Mouse (Mus musculus) forebrain, embryonic 11.5 days (tissue): ENCODE measurements at regions not wholly inside any gene's neighbourhood (a gene's known extent, or its start where the extent isn't known, plus 50 kb on each side); places are given as distances from the start of the nearest gene placed in this dataset.
A peak's percentile ranks its signal among the peaks of the same experiment; 100 is the strongest.
"Not testable (repeated sequence)": the region's sequence is repeated elsewhere in the genome, so short reads cannot be mapped to it uniquely, and the experiment has no call there.

ENCODE experiments used
- ATAC-seq: fragments of 200-750 bp; cut with Nextera tagmentation; replicated peaks from 2 replicates; pipeline ENCODE4 v1.8.0; 2017; ENCODE audit warnings: moderate TSS enrichment; ENCODE audit not compliant: low FRiP score
- DNase-seq: peaks from one replicate; pipeline ENCODE4 v3.0.0-alpha.2; 2017; ENCODE audit warnings: low spot score
- H3K27ac ChIP-seq: fragments of 300-500 bp; sonication (generic); 2 replicates; pipeline ENCODE4 v1.5.1; 2014; ENCODE audit warnings: low read depth, low read length
- H3K27me3 ChIP-seq: fragments of 300-500 bp; sonication (generic); 2 replicates; pipeline ENCODE4 v1.6.1; 2014; ENCODE audit warnings: mild to moderate bottlenecking, low read length, mixed read lengths; ENCODE audit not compliant: control insufficient read depth, insufficient read depth
- H3K36me3 ChIP-seq: fragments of 300-500 bp; sonication (generic); 2 replicates; pipeline ENCODE4 v1.6.1; 2014; ENCODE audit warnings: mild to moderate bottlenecking, low read length, moderate library complexity, mixed read lengths; ENCODE audit not compliant: control insufficient read depth, insufficient read depth
- H3K4me1 ChIP-seq: fragments of 300-500 bp; sonication (generic); replicated peaks from 2 replicates; pipeline ENCODE4 v1.6.1; 2014; ENCODE audit warnings: low read length, mixed read lengths; ENCODE audit not compliant: control insufficient read depth, insufficient read depth
- H3K4me2 ChIP-seq: fragments of 300-500 bp; sonication (generic); 2 replicates; pipeline ENCODE4 v1.6.1; 2014; ENCODE audit warnings: low read depth, mild to moderate bottlenecking, low read length, moderate library complexity, mixed read lengths; ENCODE audit not compliant: severe bottlenecking
- H3K4me3 ChIP-seq: fragments of 300-500 bp; sonication (generic); 2 replicates; pipeline ENCODE4 v1.5.1; 2014; ENCODE audit warnings: low read depth, low read length
- H3K9ac ChIP-seq: fragments of 300-500 bp; sonication (generic); 2 replicates; pipeline ENCODE4 v1.6.1; 2014; ENCODE audit warnings: low read length
- H3K9me3 ChIP-seq: fragments of 300-500 bp; sonication (generic); 2 replicates; pipeline ENCODE4 v1.6.1; 2016; ENCODE audit warnings: low read length, mixed read lengths; ENCODE audit not compliant: control insufficient read depth
- WGBS: fragments of 180-500 bp; shearing (Covaris S2); extraction: QIAGEN DNeasy Blood & Tissue Kit; methylation state at CpG from one replicate; pipeline ENCODE4 v1.1.7; 2014; 5-methylcytosine and 5-hydroxymethylcytosine counted together

GRCm38 (mm10) chr10:38347029-38347428 lies 474.6 kb downstream of the Rfpl4b start:
- not testable (repeated sequence) for DNase-seq, H3K27ac ChIP-seq, H3K9ac ChIP-seq, H3K4me1 ChIP-seq, ATAC-seq, H3K4me3 ChIP-seq, H3K36me3 ChIP-seq, H3K4me2 ChIP-seq, H3K27me3 ChIP-seq, H3K9me3 ChIP-seq
- WGBS = 68% methylated on average over 8 of the region's 8 CpGs

GRCm38 (mm10) chr10:38340406-38341175 lies 481.0 kb downstream of the Rfpl4b start:
- H3K27ac ChIP-seq = no peak overlapping the region

GRCm38 (mm10) chr10:38308716-38309392 lies 512.7 kb downstream of the Rfpl4b start:
- Histone ChIP-seq H3K27ac (no peak overlapping the region), H3K9me3 (no peaks in the 10 kb centered on the region), H3K9ac (no peak overlapping the region), H3K4me3 (no peak overlapping the region), H3K4me1 (no peaks in the 10 kb centered on the region), H3K27me3 (no peaks in the 10 kb centered on the region), H3K4me2 (no peak overlapping the region), H3K36me3 (no peaks in the 10 kb centered on the region)
- ATAC-seq (no peak), DNase-seq (no peak)
- WGBS = 46% methylated on average over 5 of the region's 5 CpGs

More at GRCm38 (mm10) chr10:38340406-38341175, 481.0 kb downstream of the Rfpl4b start:
- no peak for DNase-seq
- ATAC-seq = no peak
- H3K4me2 ChIP-seq = no peak overlapping the region
- no peaks in the 10 kb centered on the region for H3K4me1 ChIP-seq
- H3K9ac ChIP-seq = no peak overlapping the region
- 81% methylated on average over 1 of the region's 1 CpGs for WGBS
- H3K36me3 ChIP-seq = no peaks in the 10 kb centered on the region
- no peak overlapping the region for H3K4me3 ChIP-seq
- no peaks in the 10 kb centered on the region for H3K9me3 ChIP-seq
- no peaks in the 10 kb centered on the region for H3K27me3 ChIP-seq

GRCm38 (mm10) chr10:38295724-38296123 lies 525.9 kb downstream of the Rfpl4b start:
- Histone ChIP-seq H3K9me3 (no peaks in the 10 kb centered on the region), H3K4me1 (no peaks in the 10 kb centered on the region), H3K27ac (no peak overlapping the region), H3K36me3 (no peaks in the 10 kb centered on the region), H3K4me2 (no peak overlapping the region), H3K27me3 (no peaks in the 10 kb centered on the region), H3K9ac (no peak overlapping the region), H3K4me3 (no peak overlapping the region)
- ATAC-seq (no peak), DNase-seq (no peak)
- 84% methylated on average over 2 of the region's 2 CpGs for WGBS

GRCm38 (mm10) chr10:38288689-38289283 lies 532.8 kb downstream of the Rfpl4b start:
- Histone ChIP-seq H3K9me3 (no peaks in the 10 kb centered on the region), H3K27me3 (no peaks in the 10 kb centered on the region), H3K4me1 (no peaks in the 10 kb centered on the region), H3K27ac (no peak overlapping the region), H3K4me2 (no peak overlapping the region), H3K36me3 (no peaks in the 10 kb centered on the region), H3K9ac (no peak overlapping the region), H3K4me3 (no peak overlapping the region)
- ATAC-seq = no peak
- DNase-seq = no peak
- 76% methylated on average over 6 of the region's 6 CpGs for WGBS

GRCm38 (mm10) chr10:38269136-38269535 lies 552.4 kb downstream of the Rfpl4b start:
- DNase-seq = no peak
- no peak overlapping the region for H3K4me2 ChIP-seq
- ATAC-seq = no peak
- no peak overlapping the region for H3K27ac ChIP-seq
- WGBS = 90% methylated on average over 1 of the region's 1 CpGs
- H3K9me3 ChIP-seq = no peaks in the 10 kb centered on the region
- no peak overlapping the region for H3K4me3 ChIP-seq
- H3K4me1 ChIP-seq = no peaks in the 10 kb centered on the region
- no peak overlapping the region for H3K9ac ChIP-seq
- H3K36me3 ChIP-seq = no peaks in the 10 kb centered on the region
- no peaks in the 10 kb centered on the region for H3K27me3 ChIP-seq

GRCm38 (mm10) chr10:38265564-38265963 lies 556.0 kb downstream of the Rfpl4b start:
- Histone ChIP-seq H3K4me1 (no peaks in the 10 kb centered on the region), H3K36me3 (no peaks in the 10 kb centered on the region), H3K27me3 (no peaks in the 10 kb centered on the region), H3K9ac (no peak overlapping the region), H3K4me2 (no peak overlapping the region), H3K4me3 (no peak overlapping the region), H3K9me3 (no peaks in the 10 kb centered on the region), H3K27ac (no peak overlapping the region)
- DNase-seq (no peak), ATAC-seq (0 out of 2 replicates have a peak, but pooled peaks have one; percentile 46)
- 73% methylated on average over 3 of the region's 3 CpGs for WGBS

- Histone ChIP-seq H3K9me3 (no peaks in the 10 kb centered on the region), H3K27ac (no peak overlapping the region), H3K27me3 (no peaks in the 10 kb centered on the region), H3K36me3 (no peaks in the 10 kb centered on the region), H3K9ac (no peak overlapping the region), H3K4me1 (no peaks in the 10 kb centered on the region), H3K4me3 (no peak overlapping the region), H3K4me2 (no peak overlapping the region)
- 72% methylated on average over 1 of the region's 1 CpGs for WGBS
- ATAC-seq (no peak), DNase-seq (no peak)
Measured at GRCm38 (mm10) chr10:38246821-38247220, 574.8 kb downstream of the Rfpl4b start.
